Mouse (Mus musculus) neural tube, embryonic 15.5 days (tissue): ENCODE results near the gene Slc13a2. TPM values are rescaled to one million over a fixed set of nuclear protein-coding genes. Genes with fewer than 3 reads are reported as not detected.
A peak's percentile ranks its signal among the peaks of the same experiment; 100 is the strongest.

ENCODE experiments used
- ATAC-seq: fragments of 200-750 bp; cut with Nextera tagmentation; 2 replicates; pipeline ENCODE4 v1.8.0; 2017; ENCODE audit warnings: mild to moderate bottlenecking, moderate TSS enrichment, moderate library complexity; ENCODE audit not compliant: low FRiP score
- H3K27ac ChIP-seq: fragments of 300-500 bp; sonication (generic); replicated peaks from 2 replicates; pipeline ENCODE4 v1.5.1; 2015; ENCODE audit warnings: mild to moderate bottlenecking, inconsistent platforms
- H3K27me3 ChIP-seq: fragments of 300-500 bp; sonication (generic); replicated peaks from 2 replicates; pipeline ENCODE4 v1.6.1; 2015; ENCODE audit warnings: inconsistent platforms
- H3K36me3 ChIP-seq: fragments of 300-500 bp; sonication (generic); 2 replicates; pipeline ENCODE4 v1.6.1; 2015; ENCODE audit warnings: inconsistent platforms
- H3K4me1 ChIP-seq: fragments of 300-500 bp; sonication (generic); 2 replicates; pipeline ENCODE4 v1.6.1; 2015; ENCODE audit warnings: inconsistent platforms
- H3K4me2 ChIP-seq: fragments of 300-500 bp; sonication (generic); 2 replicates; pipeline ENCODE4 v1.6.1; 2015; ENCODE audit warnings: inconsistent platforms, mild to moderate bottlenecking, moderate library complexity
- H3K4me3 ChIP-seq: fragments of 300-500 bp; sonication (generic); replicated peaks from 2 replicates; pipeline ENCODE4 v1.5.1; 2015; ENCODE audit warnings: mild to moderate bottlenecking, inconsistent platforms
- H3K9ac ChIP-seq: fragments of 300-500 bp; sonication (generic); replicated peaks from 2 replicates; pipeline ENCODE4 v1.6.1; 2015; ENCODE audit warnings: mild to moderate bottlenecking, inconsistent platforms
- H3K9me3 ChIP-seq: fragments of 300-500 bp; sonication (generic); replicated peaks from 2 replicates; pipeline ENCODE4 v1.6.1; 2016; ENCODE audit warnings: inconsistent platforms
- WGBS: fragments of 180-500 bp; shearing (Covaris S2); methylation state at CpG from one replicate; pipeline ENCODE4 v1.1.7; 2015; ENCODE audit warnings: mixed read lengths; 5-methylcytosine and 5-hydroxymethylcytosine counted together
- polyA plus RNA-seq: library from polyadenylated mRNA; unstranded; fragments of >200 nt; fragmentation: Nextera tagmentation; extraction: Ambion mirVana; gene quantifications from 2 replicates; pipeline ENCODE4 v1.2.1, GENCODE M21; 2015

Slc13a2 gene
- polyA plus RNA-seq, 1 experiment from 2014 or later = not detected

DNA sequence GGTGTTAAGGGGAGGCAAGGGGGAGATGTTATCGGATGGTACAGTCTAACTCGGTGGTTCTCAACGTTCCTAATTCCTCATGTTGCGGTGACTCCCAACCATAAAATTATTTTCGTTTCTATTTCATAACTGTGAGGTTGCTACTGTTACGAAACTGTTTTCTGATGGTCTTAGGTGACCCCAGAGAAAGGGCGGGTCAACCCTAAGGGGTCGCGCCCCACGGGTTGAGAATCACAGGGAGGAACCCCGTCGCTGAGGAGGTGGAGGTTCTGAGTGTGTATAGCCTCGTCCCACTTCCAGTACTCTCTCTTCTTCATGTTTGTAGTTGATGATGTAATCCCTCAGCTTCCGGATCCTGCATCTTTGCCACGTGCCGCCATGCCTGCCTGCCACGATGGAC, 36.7 kb upstream of the Slc13a2 start:
- Histone ChIP-seq H3K9ac (no peak overlapping the region), H3K27ac (no peak overlapping the region), H3K4me2 (no peak overlapping the region), H3K27me3 (peaks cover 3% of the 10 kb centered on the region; the same call in 1 of the 2 replicates), H3K4me1 (no peaks in the 10 kb centered on the region), H3K9me3 (no peaks in the 10 kb centered on the region; the same call in 1 of the 2 replicates), H3K36me3 (no peaks in the 10 kb centered on the region), H3K4me3 (no peak overlapping the region)
- ATAC-seq = no peak
- 88% methylated on average over 17 of the region's 17 CpGs for WGBS

DNA sequence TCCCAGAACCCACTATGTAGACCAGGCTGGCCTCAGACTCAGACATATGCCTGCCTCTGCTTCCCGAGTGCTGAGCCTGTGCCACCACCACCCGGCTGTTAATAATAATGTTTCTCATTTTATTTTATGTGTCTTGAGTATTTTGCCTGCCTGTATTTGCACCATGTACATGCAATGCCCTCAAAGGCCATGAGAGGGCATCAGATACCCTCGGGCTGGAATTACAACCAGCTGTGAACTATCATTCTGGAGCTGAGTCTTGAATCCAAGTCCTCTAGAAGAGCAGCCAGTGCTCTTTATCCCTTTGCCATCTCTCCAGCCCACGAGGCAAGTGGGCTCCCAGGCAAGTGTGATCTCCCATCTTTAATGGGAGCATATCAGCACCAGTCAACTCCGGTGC, 33.3 kb upstream of the Slc13a2 start:
- H3K4me3 ChIP-seq = no peak overlapping the region
- H3K4me2 ChIP-seq = no peak overlapping the region
- no peak overlapping the region for H3K9ac ChIP-seq
- H3K4me1 ChIP-seq = no peaks in the 10 kb centered on the region
- H3K9me3 ChIP-seq = no peaks in the 10 kb centered on the region
- H3K27me3 ChIP-seq = peaks cover 3% of the 10 kb centered on the region; the same call in 1 of the 2 replicates
- 49% methylated on average over 5 of the region's 5 CpGs for WGBS
- no peaks in the 10 kb centered on the region for H3K36me3 ChIP-seq
- ATAC-seq = no peak
- H3K27ac ChIP-seq = no peak overlapping the region

DNA sequence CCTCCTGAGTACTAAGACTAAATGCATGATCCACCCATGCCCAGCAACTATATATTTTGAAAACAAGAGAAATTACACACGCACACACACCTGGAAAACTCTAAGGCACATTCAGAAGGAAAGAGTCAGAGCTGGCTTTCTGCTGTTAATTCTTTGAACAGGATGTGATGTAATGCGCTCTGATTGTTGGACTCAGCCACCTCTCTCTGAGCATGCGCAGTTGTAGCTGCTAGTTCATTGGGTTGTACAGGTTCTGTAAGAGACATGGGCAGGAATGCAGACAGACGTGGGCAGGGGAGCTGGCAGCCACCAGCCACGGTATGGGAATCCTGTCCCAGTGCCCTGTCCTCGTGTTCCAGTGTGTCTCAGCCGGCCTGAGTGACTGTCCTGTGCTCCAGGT, 32.3 kb upstream of the Slc13a2 start:
- Histone ChIP-seq H3K9me3 (no peaks in the 10 kb centered on the region), H3K4me1 (no peaks in the 10 kb centered on the region), H3K4me3 (no peak overlapping the region), H3K36me3 (no peaks in the 10 kb centered on the region), H3K9ac (no peak overlapping the region), H3K27ac (no peak overlapping the region), H3K4me2 (no peak overlapping the region), H3K27me3 (peaks cover 3% of the 10 kb centered on the region; the same call in 1 of the 2 replicates)
- 70% methylated on average over 7 of the region's 7 CpGs for WGBS
- no peak for ATAC-seq

DNA sequence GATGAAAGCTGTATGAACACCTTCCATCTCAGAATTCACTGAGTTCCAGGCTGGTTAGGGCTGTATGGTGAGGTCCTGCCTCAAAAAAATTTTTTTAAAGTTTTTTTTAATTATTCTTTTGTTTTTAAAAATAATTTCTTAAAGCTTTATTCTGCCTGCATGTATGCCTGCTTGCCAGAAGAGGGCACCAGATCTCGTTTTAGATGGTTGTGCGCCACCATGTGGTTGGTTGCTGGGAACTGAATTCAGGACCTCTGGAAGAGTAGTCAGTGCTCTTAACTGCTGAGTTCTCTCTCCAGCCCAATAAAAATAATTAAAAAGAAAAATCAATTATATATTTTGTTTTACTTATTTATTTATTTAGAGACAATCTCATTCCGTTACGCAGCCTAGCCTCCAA, 31.7 kb upstream of the Slc13a2 start:
- 15% methylated on average over 4 of the region's 4 CpGs for WGBS
- Histone ChIP-seq H3K27ac (no peak overlapping the region), H3K27me3 (peaks cover 3% of the 10 kb centered on the region; the same call in 1 of the 2 replicates), H3K4me3 (no peak overlapping the region), H3K9ac (no peak overlapping the region), H3K4me2 (no peak overlapping the region), H3K4me1 (no peaks in the 10 kb centered on the region), H3K9me3 (no peaks in the 10 kb centered on the region), H3K36me3 (no peaks in the 10 kb centered on the region)
- ATAC-seq = no peak

DNA sequence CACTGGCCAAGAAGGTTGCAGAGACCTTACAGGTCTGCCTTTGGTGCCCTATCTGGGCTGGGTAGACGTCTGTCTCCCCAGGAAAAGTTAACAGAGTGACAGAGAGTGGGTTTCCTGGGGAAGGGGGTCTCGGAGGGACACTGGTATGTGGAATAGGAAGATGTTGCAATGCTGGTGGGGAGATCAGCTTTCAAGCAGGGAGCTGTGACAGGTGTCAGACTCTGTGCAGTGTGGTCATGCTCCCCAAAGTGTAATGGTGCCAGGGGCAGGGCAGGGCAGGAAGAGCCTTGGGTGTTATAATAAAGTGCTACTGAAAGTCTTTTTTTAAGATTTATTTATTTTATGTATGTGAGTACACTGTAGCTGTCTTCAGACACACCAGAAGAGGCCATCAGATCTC, 28.3 kb upstream of the Slc13a2 start:
- Histone ChIP-seq H3K27me3 (no peaks in the 10 kb centered on the region; the same call in 1 of the 2 replicates), H3K4me1 (no peaks in the 10 kb centered on the region), H3K9ac (no peak overlapping the region), H3K9me3 (no peaks in the 10 kb centered on the region), H3K36me3 (no peaks in the 10 kb centered on the region), H3K4me3 (no peak overlapping the region), H3K27ac (no peak overlapping the region), H3K4me2 (no peak overlapping the region)
- 67% methylated on average over 2 of the region's 2 CpGs for WGBS
- ATAC-seq = no peak

DNA sequence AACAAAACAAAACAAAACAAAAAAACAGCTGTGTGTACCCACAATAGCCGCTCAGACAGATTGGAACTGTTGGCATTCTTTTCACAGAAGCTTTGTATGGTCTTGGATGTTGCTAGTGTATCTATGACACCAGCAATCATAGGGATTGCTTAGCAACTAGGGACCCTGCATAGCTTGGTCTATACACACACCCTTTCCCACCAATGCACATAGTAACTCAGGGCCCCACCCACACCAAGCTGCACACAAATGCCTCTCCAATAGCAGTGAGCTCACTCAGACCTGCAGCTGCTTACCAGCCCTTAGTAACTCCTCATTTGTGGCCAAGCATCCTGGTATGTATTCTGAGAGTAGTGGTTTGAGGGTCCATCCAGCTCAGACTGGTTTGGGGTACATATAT, 26.2 kb upstream of the Slc13a2 start:
- no peaks in the 10 kb centered on the region for H3K27me3 ChIP-seq
- H3K9me3 ChIP-seq = no peaks in the 10 kb centered on the region
- H3K4me1 ChIP-seq = no peaks in the 10 kb centered on the region
- no peak overlapping the region for H3K4me2 ChIP-seq
- no peak overlapping the region for H3K27ac ChIP-seq
- WGBS = 82% methylated on average over 1 of the region's 1 CpGs
- no peak for ATAC-seq
- H3K4me3 ChIP-seq = no peak overlapping the region
- no peaks in the 10 kb centered on the region for H3K36me3 ChIP-seq
- no peak overlapping the region for H3K9ac ChIP-seq

DNA sequence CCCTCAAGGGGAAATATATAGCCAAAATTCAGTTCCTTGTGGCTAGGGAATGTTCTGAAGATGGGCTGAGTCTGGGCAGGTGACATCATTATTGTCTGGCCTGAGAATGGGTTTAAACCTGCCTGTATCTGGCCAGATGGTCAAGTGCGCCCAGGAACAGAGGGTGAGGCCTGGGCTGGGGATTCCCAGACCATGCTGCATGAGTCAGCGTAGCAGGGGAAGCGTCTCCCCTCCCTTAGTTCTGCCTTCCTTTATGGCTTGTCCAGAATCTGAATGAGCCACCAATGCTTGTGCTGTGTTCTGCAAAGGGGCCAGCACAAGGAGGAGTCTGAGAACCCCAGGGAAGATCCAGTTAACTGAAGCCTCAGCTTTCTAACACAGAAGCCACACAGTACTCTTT, 25.2 kb upstream of the Slc13a2 start:
- ATAC-seq = no peak
- Histone ChIP-seq H3K4me3 (no peak overlapping the region), H3K4me1 (no peaks in the 10 kb centered on the region), H3K9ac (no peak overlapping the region), H3K27ac (no peak overlapping the region), H3K4me2 (no peak overlapping the region), H3K36me3 (no peaks in the 10 kb centered on the region), H3K27me3 (no peaks in the 10 kb centered on the region), H3K9me3 (no peaks in the 10 kb centered on the region)
- WGBS = 56% methylated on average over 3 of the region's 3 CpGs

DNA sequence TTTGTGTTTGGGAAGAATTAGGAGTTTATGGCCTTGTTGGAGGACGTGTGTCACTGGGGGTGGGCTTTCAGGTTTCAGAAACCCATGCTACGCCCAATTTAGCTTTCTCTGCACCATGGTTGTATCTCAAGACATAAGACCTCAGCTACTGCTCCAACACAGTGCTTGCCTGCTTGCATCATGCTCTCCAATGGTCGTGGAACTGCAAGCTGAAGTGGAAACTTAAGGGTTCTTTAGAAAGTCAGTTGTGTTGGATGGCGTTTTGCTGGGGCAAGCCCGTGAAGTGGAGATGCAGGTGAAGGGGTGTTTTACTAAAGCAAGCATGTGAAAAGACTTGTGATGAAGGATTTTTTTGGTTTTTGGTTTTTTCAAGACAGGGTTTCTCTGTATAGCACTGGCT, 21.1 kb upstream of the Slc13a2 start:
- Histone ChIP-seq H3K9me3 (no peaks in the 10 kb centered on the region), H3K27me3 (no peaks in the 10 kb centered on the region), H3K4me1 (no peaks in the 10 kb centered on the region), H3K27ac (no peak overlapping the region), H3K4me2 (no peak overlapping the region), H3K4me3 (no peak overlapping the region), H3K36me3 (no peaks in the 10 kb centered on the region), H3K9ac (no peak overlapping the region)
- WGBS = 75% methylated on average over 5 of the region's 5 CpGs
- ATAC-seq = no peak

DNA sequence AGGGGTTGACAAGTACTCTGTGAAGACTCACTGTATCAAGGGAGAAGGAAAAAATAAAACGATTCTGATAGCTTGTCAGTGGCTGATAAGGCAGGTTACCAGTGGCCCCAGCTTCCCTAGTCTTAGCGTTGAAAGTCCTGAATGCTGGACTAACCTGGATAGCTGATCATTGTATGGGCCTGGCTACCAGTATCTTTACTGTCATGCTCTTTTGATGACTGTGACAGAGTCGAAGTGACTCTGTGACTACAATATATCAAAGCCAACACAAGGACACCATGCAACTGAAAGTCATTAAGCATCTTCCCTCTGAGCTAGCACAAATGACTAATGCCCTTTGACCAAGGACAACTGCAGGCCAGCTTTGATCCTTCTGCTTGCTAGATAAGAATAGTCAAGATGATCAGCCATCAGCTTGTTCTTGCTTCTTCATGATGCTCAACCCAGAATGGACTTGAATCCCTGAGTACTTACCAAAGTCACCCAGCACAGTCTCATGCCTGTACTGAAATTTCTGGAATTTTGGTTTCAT, 16.4 kb upstream of the Slc13a2 start:
- no peak overlapping the region for H3K27ac ChIP-seq
- H3K4me3 ChIP-seq = no peak overlapping the region
- WGBS = 85% methylated on average over 3 of the region's 3 CpGs
- no peak overlapping the region for H3K9ac ChIP-seq
- H3K27me3 ChIP-seq = no peaks in the 10 kb centered on the region
- peaks cover 5% of the 10 kb centered on the region; the same call in 1 of the 2 replicates for H3K4me1 ChIP-seq
- H3K36me3 ChIP-seq = no peaks in the 10 kb centered on the region
- no peak overlapping the region for H3K4me2 ChIP-seq
- H3K9me3 ChIP-seq = no peaks in the 10 kb centered on the region
- no peak for ATAC-seq

DNA sequence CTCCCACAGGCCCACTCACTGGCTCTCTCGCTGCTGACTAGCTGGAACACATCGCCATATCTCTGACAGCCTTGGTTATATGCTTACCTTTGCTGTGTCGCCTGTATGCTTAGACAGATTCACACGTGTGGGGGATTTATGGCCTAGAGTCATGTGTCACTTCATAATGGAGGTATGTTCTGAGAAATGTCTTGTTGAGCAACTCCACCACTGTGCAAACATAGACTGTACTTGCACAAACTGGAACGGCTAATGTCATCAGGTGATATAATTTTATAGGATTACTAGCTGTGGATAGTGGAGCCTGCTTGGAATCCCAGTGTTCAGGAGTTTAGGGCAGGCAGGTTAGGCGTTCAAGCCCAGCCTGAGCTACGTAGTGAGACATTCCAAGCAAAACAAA, 15.2 kb upstream of the Slc13a2 start:
- peaks cover 5% of the 10 kb centered on the region; the same call in 1 of the 2 replicates for H3K4me1 ChIP-seq
- H3K36me3 ChIP-seq = no peaks in the 10 kb centered on the region
- H3K27ac ChIP-seq = no peak overlapping the region
- no peak overlapping the region for H3K4me2 ChIP-seq
- H3K9ac ChIP-seq = no peak overlapping the region
- no peaks in the 10 kb centered on the region for H3K27me3 ChIP-seq
- 91% methylated on average over 7 of the region's 7 CpGs for WGBS
- H3K9me3 ChIP-seq = no peaks in the 10 kb centered on the region
- H3K4me3 ChIP-seq = no peak overlapping the region
- ATAC-seq = no peak

DNA sequence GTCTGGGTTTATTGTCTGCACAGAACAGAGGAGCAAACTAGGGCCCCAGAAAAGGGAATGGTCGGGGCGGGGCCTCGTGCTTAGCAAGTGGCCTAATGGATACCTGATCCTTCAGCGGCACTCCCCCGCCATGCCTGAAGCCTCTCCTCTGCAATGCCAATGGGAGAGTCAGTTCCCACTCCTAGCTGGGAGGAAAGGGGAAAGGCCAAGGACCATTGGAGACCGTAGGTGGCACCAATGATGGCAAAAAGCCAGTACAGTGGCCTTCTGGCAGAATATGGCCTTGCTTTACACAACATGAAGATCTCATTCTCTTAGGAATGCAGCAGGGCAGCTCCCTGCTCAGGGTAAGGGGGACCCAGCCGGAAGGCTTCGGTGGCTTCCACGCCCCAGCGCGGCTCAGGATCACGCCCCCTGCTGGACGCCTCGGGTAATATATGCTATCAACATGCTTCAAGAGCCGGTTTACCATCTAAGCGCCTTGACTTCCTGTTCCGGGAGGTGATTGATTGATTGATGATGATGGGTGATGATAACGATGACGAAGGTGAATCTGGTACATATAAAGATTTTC, 13.8 kb upstream of the Slc13a2 start:
- Histone ChIP-seq H3K9me3 (no peaks in the 10 kb centered on the region), H3K9ac (no peak overlapping the region), H3K4me2 (0 out of 2 replicates have a peak overlapping the region, but pooled peaks have one; percentile 13), H3K4me3 (no peak overlapping the region), H3K4me1 (peaks cover 5% of the 10 kb centered on the region; the same call in 1 of the 2 replicates), H3K27me3 (no peaks in the 10 kb centered on the region), H3K27ac (no peak overlapping the region), H3K36me3 (no peaks in the 10 kb centered on the region)
- no peak for ATAC-seq
- WGBS = 4% methylated on average over 19 of the region's 19 CpGs

DNA sequence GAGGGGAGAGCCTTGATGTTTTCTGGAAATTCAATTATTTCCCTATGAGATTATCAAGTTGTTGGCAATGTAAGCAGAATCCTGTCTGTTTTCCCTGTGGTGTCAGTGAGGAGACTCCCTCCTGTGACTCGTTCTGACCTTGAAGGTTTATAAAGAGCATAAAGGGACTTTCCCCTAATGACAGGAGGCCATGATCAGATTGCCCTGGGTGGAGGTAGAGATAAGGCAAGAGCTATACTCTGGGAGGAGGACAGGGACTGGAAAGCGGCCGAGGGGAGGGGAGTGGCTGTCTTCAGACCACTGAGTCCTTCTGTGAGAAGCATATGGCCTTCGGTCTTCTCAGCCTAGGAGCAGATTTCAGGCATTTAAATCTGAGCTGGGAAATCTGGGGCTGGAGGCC, 12.0 kb upstream of the Slc13a2 start:
- Histone ChIP-seq H3K4me3 (no peak overlapping the region), H3K4me1 (peaks cover 5% of the 10 kb centered on the region; the same call in 1 of the 2 replicates), H3K9me3 (no peaks in the 10 kb centered on the region), H3K9ac (no peak overlapping the region), H3K4me2 (no peak overlapping the region), H3K27me3 (no peaks in the 10 kb centered on the region), H3K27ac (no peak overlapping the region), H3K36me3 (no peaks in the 10 kb centered on the region)
- ATAC-seq = no peak
- WGBS = 71% methylated on average over 4 of the region's 4 CpGs
